Mouse (Mus musculus) limb, embryonic 11.5 days (tissue): ENCODE results near the gene Xylb. TPM values are rescaled to one million over a fixed set of nuclear protein-coding genes. Genes with fewer than 3 reads are reported as not detected.
A peak's percentile ranks its signal among the peaks of the same experiment; 100 is the strongest.

ENCODE experiments used
- ATAC-seq: fragments of 200-750 bp; cut with Nextera tagmentation; 2 replicates; pipeline ENCODE4 v1.8.0; 2017; ENCODE audit warnings: low read depth; ENCODE audit not compliant: insufficient number of reproducible peaks, low FRiP score, low TSS enrichment
- DNase-seq: peaks from one replicate; pipeline ENCODE4 v3.0.0-alpha.2; 2015; ENCODE audit warnings: low spot score
- H3K27ac ChIP-seq: fragments of 300-500 bp; sonication (generic); replicated peaks from 2 replicates; pipeline ENCODE4 v1.5.1; 2014; ENCODE audit warnings: low read depth, mild to moderate bottlenecking, low read length
- H3K27me3 ChIP-seq: fragments of 300-500 bp; sonication (generic); 2 replicates; pipeline ENCODE4 v1.6.1; 2014; ENCODE audit warnings: mild to moderate bottlenecking, low read length, mixed read lengths; ENCODE audit not compliant: control insufficient read depth, insufficient read depth
- H3K36me3 ChIP-seq: fragments of 300-500 bp; sonication (generic); 2 replicates; pipeline ENCODE4 v1.6.1; 2014; ENCODE audit warnings: mild to moderate bottlenecking, low read length, moderate library complexity, mixed read lengths; ENCODE audit not compliant: control insufficient read depth, insufficient read depth
- H3K4me1 ChIP-seq: fragments of 300-500 bp; sonication (generic); 2 replicates; pipeline ENCODE4 v1.6.1; 2014; ENCODE audit warnings: low read length, mixed read lengths; ENCODE audit not compliant: control insufficient read depth, insufficient read depth
- H3K4me2 ChIP-seq: fragments of 300-500 bp; sonication (generic); 2 replicates; pipeline ENCODE4 v1.6.1; 2014; ENCODE audit warnings: low read depth, mild to moderate bottlenecking, moderate library complexity; ENCODE audit not compliant: severe bottlenecking
- H3K4me3 ChIP-seq: fragments of 300-500 bp; sonication (generic); 2 replicates; pipeline ENCODE4 v1.5.1; 2014; ENCODE audit warnings: low read depth, low read length
- H3K9ac ChIP-seq: fragments of 300-500 bp; sonication (generic); 2 replicates; pipeline ENCODE4 v1.6.1; 2014; ENCODE audit warnings: mild to moderate bottlenecking, low read length
- H3K9me3 ChIP-seq: fragments of 300-500 bp; sonication (generic); 2 replicates; pipeline ENCODE4 v1.6.1; 2016; ENCODE audit warnings: low read length; ENCODE audit not compliant: control insufficient read depth
- WGBS: fragments of 180-500 bp; shearing (Covaris S2); extraction: QIAGEN DNeasy Blood & Tissue Kit; methylation state at CpG from one replicate; pipeline ENCODE4 v1.1.7; 2014; 5-methylcytosine and 5-hydroxymethylcytosine counted together
- polyA plus RNA-seq: library from polyadenylated mRNA; unstranded; fragments of >200 nt; fragmentation: Nextera tagmentation; extraction: Ambion mirVana; gene quantifications from 2 replicates; pipeline ENCODE4 v1.2.1, GENCODE M21; 2014

Gene Xylb
- polyA plus RNA-seq, 1 experiment from 2014 or later, result 12.7 TPM

GRCm38 (mm10) chr9:119394808-119395207, 37.6 kb downstream of the Xylb start:
- 79% methylated on average over 1 of the region's 1 CpGs for WGBS
- DNase-seq, result no peak
- Histone ChIP-seq H3K27me3 (no peaks in the 10 kb centered on the region), H3K36me3 (no peaks in the 10 kb centered on the region; the same call in 1 of the 2 replicates), H3K4me2 (no peak overlapping the region), H3K4me1 (0 out of 2 replicates have a peak, but pooled peaks cover 3% of the 10 kb centered on the region), H3K9me3 (no peaks in the 10 kb centered on the region), H3K4me3 (no peak overlapping the region), H3K9ac (no peak overlapping the region), H3K27ac (no peak overlapping the region)
- no peak for ATAC-seq

GRCm38 (mm10) chr9:119401351-119401750, 44.2 kb downstream of the Xylb start:
- DNase-seq (no peak), ATAC-seq (no peak; the same call in 1 of the 2 replicates)
- Histone ChIP-seq H3K9ac (0 out of 2 replicates have a peak overlapping the region, but pooled peaks have one; percentile 22), H3K27ac (no peak overlapping the region), H3K4me3 (peak overlapping the region; percentile 93), H3K9me3 (no peaks in the 10 kb centered on the region), H3K27me3 (no peaks in the 10 kb centered on the region), H3K36me3 (no peaks in the 10 kb centered on the region), H3K4me2 (peak overlapping the region; percentile 59), H3K4me1 (peaks cover 11% of the 10 kb centered on the region)
- WGBS, result 9% methylated on average over 7 of the region's 7 CpGs

GRCm38 (mm10) chr9:119401801-119402214, 44.6 kb downstream of the Xylb start, which contains the start of gene Acvr2b:
TSS of gene Acvr2b (plus strand) at chr9:119402118.
- ATAC-seq (peak; percentile 95), DNase-seq (peak; percentile 98)
- peak within 1 kb of the TSS; percentile 83 for H3K4me2 ChIP-seq
- peak within 1 kb of the TSS; percentile 100 for H3K9ac ChIP-seq
- peaks cover 11% of the 10 kb centered on the region for H3K4me1 ChIP-seq
- under 1% methylated on average over 31 of the region's 32 CpGs for WGBS
- H3K27me3 ChIP-seq, result no peaks in the 10 kb centered on the region
- peak within 1 kb of the TSS; percentile 93 for H3K4me3 ChIP-seq
- no peaks in the 10 kb centered on the region for H3K9me3 ChIP-seq
- no peaks in the 10 kb centered on the region for H3K36me3 ChIP-seq
- H3K27ac ChIP-seq, result peak within 1 kb of the TSS; percentile 99

GRCm38 (mm10) chr9:119402253-119403235, 45.4 kb downstream of the Xylb start:
- no peak; the same call in 1 of the 2 replicates for ATAC-seq
- WGBS, result under 1% methylated on average over 123 of the region's 127 CpGs
- Histone ChIP-seq H3K4me3 (peak overlapping the region; percentile 93), H3K27ac (peak overlapping the region; percentile 99), H3K4me1 (peaks cover 11% of the 10 kb centered on the region), H3K4me2 (peak overlapping the region; percentile 83), H3K27me3 (no peaks in the 10 kb centered on the region), H3K9me3 (no peaks in the 10 kb centered on the region), H3K9ac (peak overlapping the region; percentile 100), H3K36me3 (peaks cover 2% of the 10 kb centered on the region; the same call in 1 of the 2 replicates)
- DNase-seq, result peak; percentile 70

GRCm38 (mm10) chr9:119403236-119403641, 46.1 kb downstream of the Xylb start:
- peak overlapping the region; percentile 83 for H3K4me2 ChIP-seq
- WGBS, result under 1% methylated on average over 26 of the region's 26 CpGs
- H3K36me3 ChIP-seq, result peaks cover 2% of the 10 kb centered on the region; the same call in 1 of the 2 replicates
- peak overlapping the region; percentile 100 for H3K9ac ChIP-seq
- DNase-seq (peak; percentile 88), ATAC-seq (peak; percentile 29; the same call in 1 of the 2 replicates)
- H3K4me3 ChIP-seq, result peak overlapping the region; percentile 93
- H3K27me3 ChIP-seq, result no peaks in the 10 kb centered on the region
- H3K9me3 ChIP-seq, result no peaks in the 10 kb centered on the region
- peaks cover 11% of the 10 kb centered on the region for H3K4me1 ChIP-seq
- peak overlapping the region; percentile 99 for H3K27ac ChIP-seq

GRCm38 (mm10) chr9:119404090-119404489, 46.9 kb downstream of the Xylb start:
- Histone ChIP-seq H3K4me3 (peak overlapping the region; percentile 93), H3K4me2 (peak overlapping the region; percentile 83), H3K9ac (peak overlapping the region; percentile 100; the same call in 1 of the 2 replicates), H3K9me3 (no peaks in the 10 kb centered on the region), H3K36me3 (peaks cover 2% of the 10 kb centered on the region; the same call in 1 of the 2 replicates), H3K27ac (no peak overlapping the region; the same call in 1 of the 2 replicates), H3K4me1 (peaks cover 11% of the 10 kb centered on the region), H3K27me3 (no peaks in the 10 kb centered on the region)
- ATAC-seq, result no peak
- DNase-seq, result no peak
- WGBS, result 77% methylated on average over 5 of the region's 5 CpGs

- Histone ChIP-seq H3K9ac (no peak overlapping the region), H3K27me3 (no peaks in the 10 kb centered on the region), H3K36me3 (peaks cover 4% of the 10 kb centered on the region; the same call in 1 of the 2 replicates), H3K4me3 (no peak overlapping the region), H3K9me3 (no peaks in the 10 kb centered on the region; the same call in 1 of the 2 replicates), H3K27ac (no peak overlapping the region), H3K4me2 (no peak overlapping the region), H3K4me1 (peaks cover 10% of the 10 kb centered on the region)
- 83% methylated on average over 15 of the region's 15 CpGs for WGBS
- no peak for DNase-seq
- no peak for ATAC-seq
Measured at GRCm38 (mm10) chr9:119407884-119408283, 50.7 kb downstream of the Xylb start.

- H3K27me3 ChIP-seq, result no peaks in the 10 kb centered on the region
- H3K9me3 ChIP-seq, result no peaks in the 10 kb centered on the region; the same call in 1 of the 2 replicates
- no peak overlapping the region for H3K4me3 ChIP-seq
- DNase-seq (no peak), ATAC-seq (no peak)
- H3K4me2 ChIP-seq, result no peak overlapping the region
- 86% methylated on average over 11 of the region's 11 CpGs for WGBS
- H3K27ac ChIP-seq, result no peak overlapping the region
- no peak overlapping the region for H3K9ac ChIP-seq
- H3K4me1 ChIP-seq, result peaks cover 7% of the 10 kb centered on the region
- peaks cover 4% of the 10 kb centered on the region; the same call in 1 of the 2 replicates for H3K36me3 ChIP-seq
Measured at GRCm38 (mm10) chr9:119408898-119409664, 51.9 kb downstream of the Xylb start.
